Comparison of ENCODE assay signal across 8 mouse cellular contexts in the genomic region with DNA sequence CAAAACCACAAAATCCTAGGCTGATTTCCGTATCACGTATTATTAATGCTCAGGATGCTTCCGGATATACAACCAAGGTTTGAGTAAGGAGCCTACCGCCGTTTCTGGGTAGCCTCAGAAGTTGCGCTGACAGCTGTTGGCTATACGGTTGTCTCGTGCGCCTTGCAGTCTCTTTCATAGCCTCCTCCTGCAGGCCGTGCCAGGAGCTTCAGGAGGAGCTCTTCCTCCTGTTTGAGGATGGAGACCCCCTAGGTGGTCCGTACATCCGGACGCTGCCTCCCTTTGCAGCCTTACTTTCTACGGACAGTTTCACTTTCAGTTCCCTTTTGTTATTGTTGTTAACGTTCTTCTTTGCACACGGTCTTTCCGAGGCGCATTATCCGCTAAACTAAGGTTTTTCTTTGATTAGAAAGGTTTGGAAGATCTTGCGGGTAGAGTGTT. TPM values are rescaled to one million over a fixed set of nuclear protein-coding genes. Genes with fewer than 3 reads are reported as not detected.
DNase-seq lines count a peak whose midpoint lies in the region; ATAC-seq and TF ChIP-seq lines count a peak whose summit lies in the region.

No protein-coding gene starts in this region.

- no peaks in the 10 kb centered on the region for H3K27me3 ChIP-seq in forebrain, embryonic 11.5 days (ENCODE audit: control insufficient read depth, insufficient read depth, low read length)
- H3K27me3 ChIP-seq in hindbrain, embryonic 15.5 days: 0 out of 2 replicates have a peak, but pooled peaks cover 13% of the 10 kb centered on the region
- peaks cover 11% of the 10 kb centered on the region; the same call in 1 of the 2 replicates for H3K27me3 ChIP-seq in midbrain, embryonic 15.5 days (replicated peaks)
- no peaks in the 10 kb centered on the region for H3K27me3 ChIP-seq in stomach, postnatal 0 days (ENCODE audit: control insufficient read depth, insufficient read depth, low read length)

- H3K36me3 ChIP-seq in forebrain, embryonic 11.5 days (ENCODE audit: control insufficient read depth, insufficient read depth, low read length): peaks cover 12% of the 10 kb centered on the region; the same call in 1 of the 2 replicates
- peaks cover 18% of the 10 kb centered on the region for H3K36me3 ChIP-seq in hindbrain, embryonic 15.5 days
- H3K36me3 ChIP-seq in midbrain, embryonic 15.5 days (replicated peaks): peaks cover 18% of the 10 kb centered on the region; the same call in 1 of the 2 replicates
- H3K36me3 ChIP-seq in stomach, postnatal 0 days (ENCODE audit: control insufficient read depth, insufficient read depth, low read length): peaks cover 7% of the 10 kb centered on the region; the same call in 1 of the 2 replicates

- H3K9me3 ChIP-seq in forebrain, embryonic 11.5 days (ENCODE audit: control insufficient read depth, low read length): no peaks in the 10 kb centered on the region
- H3K9me3 ChIP-seq in hindbrain, embryonic 15.5 days: no peaks in the 10 kb centered on the region
- H3K9me3 ChIP-seq in midbrain, embryonic 15.5 days: no peaks in the 10 kb centered on the region
- H3K9me3 ChIP-seq in stomach, postnatal 0 days (ENCODE audit: control insufficient read depth, low read length): no peaks in the 10 kb centered on the region

- ATAC-seq in forebrain, embryonic 11.5 days (replicated peaks; ENCODE audit: low FRiP score): peak; percentile 54
- ATAC-seq in hindbrain, embryonic 15.5 days (ENCODE audit: low FRiP score, low read depth): peak; percentile 6; the same call in 1 of the 2 replicates
- ATAC-seq in midbrain, embryonic 15.5 days (replicated peaks): peak; percentile 59
- ATAC-seq in stomach, postnatal 0 days (ENCODE audit: low FRiP score, low TSS enrichment): peak; percentile 28; the same call in 1 of the 2 replicates

- intact Hi-C loops in heart, postnatal 25 days (cut with DNase I): loop anchor here (2.0 to 5.0 kb wide), 3 partner anchors 25 to 85 kb away; partner anchors contain the start of genes Dedd and F11r

- WGBS in forebrain, embryonic 11.5 days: 1% methylated on average over 20 of the region's 20 CpGs
- under 1% methylated on average over 20 of the region's 20 CpGs for WGBS in hindbrain, embryonic 15.5 days
- under 1% methylated on average over 20 of the region's 20 CpGs for WGBS in midbrain, embryonic 15.5 days
- WGBS in stomach, postnatal 0 days: under 1% methylated on average over 20 of the region's 20 CpGs

- peak overlapping the region; percentile 94 for H3K4me3 ChIP-seq in forebrain, embryonic 11.5 days (ENCODE audit: low read depth, low read length)
- H3K4me3 ChIP-seq in hindbrain, embryonic 15.5 days: peak overlapping the region; percentile 78
- peak overlapping the region; percentile 92 for H3K4me3 ChIP-seq in midbrain, embryonic 15.5 days
- H3K4me3 ChIP-seq in stomach, postnatal 0 days (ENCODE audit: low read depth, low read length): peak overlapping the region; percentile 94

- peak overlapping the region; percentile 98 for H3K9ac ChIP-seq in forebrain, embryonic 11.5 days (ENCODE audit: low read length)
- peak overlapping the region; percentile 86 for H3K9ac ChIP-seq in hindbrain, embryonic 15.5 days
- peak overlapping the region; percentile 97 for H3K9ac ChIP-seq in midbrain, embryonic 15.5 days
- H3K9ac ChIP-seq in stomach, postnatal 0 days (ENCODE audit: low read length): peak overlapping the region; percentile 96

- TF ChIP-seq CTCF in stomach, postnatal 0 days (IDR thresholded peaks at IDR 0.05; ENCODE audit: low read depth): peak; percentile 44

- peak overlapping the region; percentile 84 for H3K27ac ChIP-seq in forebrain, embryonic 11.5 days (ENCODE audit: low read depth, low read length)
- H3K27ac ChIP-seq in hindbrain, embryonic 15.5 days (replicated peaks): peak overlapping the region; percentile 97
- H3K27ac ChIP-seq in midbrain, embryonic 15.5 days: peak overlapping the region; percentile 96
- H3K27ac ChIP-seq in stomach, postnatal 0 days (replicated peaks): peak overlapping the region; percentile 96

- H3K4me2 ChIP-seq in forebrain, embryonic 11.5 days (ENCODE audit: low read depth, low read length, severe bottlenecking): peak overlapping the region; percentile 49
- H3K4me2 ChIP-seq in hindbrain, embryonic 15.5 days: peak overlapping the region; percentile 63
- H3K4me2 ChIP-seq in midbrain, embryonic 15.5 days: peak overlapping the region; percentile 55
- H3K4me2 ChIP-seq in stomach, postnatal 0 days (replicated peaks; ENCODE audit: low read depth): peak overlapping the region; percentile 64

- H3K4me1 ChIP-seq in forebrain, embryonic 11.5 days (replicated peaks; ENCODE audit: control insufficient read depth, insufficient read depth, low read length): peaks cover 3% of the 10 kb centered on the region; the same call in 1 of the 2 replicates
- peaks cover 23% of the 10 kb centered on the region for H3K4me1 ChIP-seq in hindbrain, embryonic 15.5 days (replicated peaks)
- peaks cover 22% of the 10 kb centered on the region for H3K4me1 ChIP-seq in midbrain, embryonic 15.5 days
- H3K4me1 ChIP-seq in stomach, postnatal 0 days (replicated peaks; ENCODE audit: control insufficient read depth, insufficient read depth): 0 out of 2 replicates have a peak, but pooled peaks cover 3% of the 10 kb centered on the region

- no peak for TF ChIP-seq EP300 in stomach, postnatal 0 days (optimal IDR thresholded peaks at IDR 0.05)

- peak; percentile 94 for DNase-seq in heart, adult 11 months
- DNase-seq in heart, postnatal 25 days (ENCODE audit: low spot score): no peak
- DNase-seq in adrenal gland, postnatal 10 days: peak; percentile 48
- DNase-seq in forebrain, embryonic 11.5 days (ENCODE audit: low spot score): peak; percentile 75
- DNase-seq in liver: peak; percentile 38
- DNase-seq in stomach, postnatal 0 days (ENCODE audit: low spot score): peak; percentile 60

RNA-seq across cellular contexts. Expression of gene Usf1, which starts 0.9 kb away (rescaled TPM):
- total RNA-seq in heart, postnatal 25 days (2021): 10 to 100 TPM; 38.7 to 42.6 TPM
- 10 to 100 TPM; 53.5 to 67.7 TPM for total RNA-seq in adrenal gland, postnatal 10 days (2021)
- polyA plus RNA-seq in forebrain, embryonic 11.5 days (2014; fragmentation: Nextera tagmentation; extraction: Ambion mirVana): 152 and 170 TPM in 2 replicates
- polyA plus RNA-seq in hindbrain, embryonic 15.5 days (2015; fragmentation: Nextera tagmentation; extraction: Ambion mirVana): 168 and 172 TPM in 2 replicates
- polyA plus RNA-seq in midbrain, embryonic 15.5 days (2015; fragmentation: Nextera tagmentation; extraction: Ambion mirVana): 205 and 216 TPM in 2 replicates
- polyA plus RNA-seq in stomach, postnatal 0 days (2015; fragmentation: Nextera tagmentation; extraction: Ambion mirVana): 39.1 and 41.6 TPM in 2 replicates

RNA-seq across cellular contexts. Expression of gene Tstd1, which starts 6.7 kb away (rescaled TPM):
- total RNA-seq in heart, postnatal 25 days (2021): 1 to 10 TPM; 1.2 to 1.6 TPM
- total RNA-seq in adrenal gland, postnatal 10 days (2021): 10 to 100 TPM; 16.6 to 36.1 TPM
- 4.1 and 5.6 TPM in 2 replicates for polyA plus RNA-seq in forebrain, embryonic 11.5 days (2014; fragmentation: Nextera tagmentation; extraction: Ambion mirVana)
- 5.4 and 6.6 TPM in 2 replicates for polyA plus RNA-seq in hindbrain, embryonic 15.5 days (2015; fragmentation: Nextera tagmentation; extraction: Ambion mirVana)
- polyA plus RNA-seq in midbrain, embryonic 15.5 days (2015; fragmentation: Nextera tagmentation; extraction: Ambion mirVana): 8.4 and 8.8 TPM in 2 replicates
- polyA plus RNA-seq in stomach, postnatal 0 days (2015; fragmentation: Nextera tagmentation; extraction: Ambion mirVana): 3.7 and 3.8 TPM in 2 replicates

RNA-seq across cellular contexts. Expression of gene Arhgap30, which starts 23.3 kb away (rescaled TPM):
- total RNA-seq in heart, postnatal 25 days (2021): 1 to 10 TPM; 2.7 TPM
- 1 to 10 TPM; 5.1 to 6.1 TPM for total RNA-seq in adrenal gland, postnatal 10 days (2021)
- 0.49 and 0.53 TPM in 2 replicates for polyA plus RNA-seq in forebrain, embryonic 11.5 days (2014; fragmentation: Nextera tagmentation; extraction: Ambion mirVana)
- 0.60 and 0.87 TPM in 2 replicates for polyA plus RNA-seq in hindbrain, embryonic 15.5 days (2015; fragmentation: Nextera tagmentation; extraction: Ambion mirVana)
- polyA plus RNA-seq in midbrain, embryonic 15.5 days (2015; fragmentation: Nextera tagmentation; extraction: Ambion mirVana): 0.66 and 0.87 TPM in 2 replicates
- polyA plus RNA-seq in stomach, postnatal 0 days (2015; fragmentation: Nextera tagmentation; extraction: Ambion mirVana): 1.1 and 1.2 TPM in 2 replicates

RNA-seq across cellular contexts. Expression of gene F11r, which starts 25.3 kb away (rescaled TPM):
- total RNA-seq in heart, postnatal 25 days (2021): 10 to 100 TPM; 37.1 to 38.9 TPM
- total RNA-seq in adrenal gland, postnatal 10 days (2021): 10 to 100 TPM; 64.9 to 66.2 TPM
- polyA plus RNA-seq in forebrain, embryonic 11.5 days (2014; fragmentation: Nextera tagmentation; extraction: Ambion mirVana): 12.8 and 13.4 TPM in 2 replicates
- polyA plus RNA-seq in hindbrain, embryonic 15.5 days (2015; fragmentation: Nextera tagmentation; extraction: Ambion mirVana): 14.1 and 14.2 TPM in 2 replicates
- 9.4 and 11.8 TPM in 2 replicates for polyA plus RNA-seq in midbrain, embryonic 15.5 days (2015; fragmentation: Nextera tagmentation; extraction: Ambion mirVana)
- 95.8 and 113 TPM in 2 replicates for polyA plus RNA-seq in stomach, postnatal 0 days (2015; fragmentation: Nextera tagmentation; extraction: Ambion mirVana)

RNA-seq across cellular contexts. Expression of gene Nectin4, which starts 42.1 kb away (rescaled TPM):
- total RNA-seq in heart, postnatal 25 days (2021): under 1 TPM; 0.21 to 0.42 TPM
- under 1 TPM; 0.12 to 0.21 TPM for total RNA-seq in adrenal gland, postnatal 10 days (2021)
- 0.90 and 1.2 TPM in 2 replicates for polyA plus RNA-seq in forebrain, embryonic 11.5 days (2014; fragmentation: Nextera tagmentation; extraction: Ambion mirVana)
- 3.1 and 3.5 TPM in 2 replicates for polyA plus RNA-seq in hindbrain, embryonic 15.5 days (2015; fragmentation: Nextera tagmentation; extraction: Ambion mirVana)
- 3.1 and 3.6 TPM in 2 replicates for polyA plus RNA-seq in midbrain, embryonic 15.5 days (2015; fragmentation: Nextera tagmentation; extraction: Ambion mirVana)
- polyA plus RNA-seq in stomach, postnatal 0 days (2015; fragmentation: Nextera tagmentation; extraction: Ambion mirVana): 45.5 and 48.2 TPM in 2 replicates

Comparison
In these comparisons a context has a peak if more than half of its experiments do, and no peak if none do; other contexts are left out.
1. ATAC-seq: peak in every context shown above with its lines; median percentile 59 in midbrain, embryonic 15.5 days; 54 in forebrain, embryonic 11.5 days; 28 in stomach, postnatal 0 days; 6 in hindbrain, embryonic 15.5 days.